Mouse (Mus musculus) brown adipose tissue, adult 24 weeks (tissue): ENCODE data around the gene 2810006K23Rik. TPM values are rescaled to one million over a fixed set of nuclear protein-coding genes. Genes with fewer than 3 reads are reported as not detected.
A peak's percentile ranks its signal among the peaks of the same experiment; 100 is the strongest.
"Not testable (repeated sequence)": the region's sequence is repeated elsewhere in the genome, so short reads cannot be mapped to it uniquely, and the experiment has no call there.

ENCODE experiments used
- H3K27ac ChIP-seq: fragments of 200-500 bp; replicated peaks from 2 replicates; pipeline ENCODE4 v1.5.1; 2012; ENCODE audit warnings: low read depth, mild to moderate bottlenecking, low read length
- H3K4me1 ChIP-seq: fragments of 200-500 bp; 2 replicates; pipeline ENCODE4 v1.6.1; 2012; ENCODE audit warnings: low read length, mixed read lengths; ENCODE audit not compliant: control insufficient read depth, insufficient read depth, insufficient read length
- H3K4me3 ChIP-seq: fragments of 200-500 bp; 2 replicates; pipeline ENCODE4 v1.5.1; 2012; ENCODE audit warnings: low read depth, mild to moderate bottlenecking, low read length, moderate library complexity; ENCODE audit not compliant: insufficient read depth
- polyA plus RNA-seq: library from polyadenylated mRNA; stranded (reverse); fragments of >200 nt; gene quantifications from 2 replicates; pipeline ENCODE4 v1.2.4, GENCODE M21; 2012; ENCODE audit not compliant: missing spikeins, insufficient read depth, insufficient read length

2810006K23Rik gene
- polyA plus RNA-seq, 1 experiment: 19.3 TPM

GRCm38 (mm10) chr5:124354574-124355424, 26.9 kb downstream of the 2810006K23Rik start:
- no peak overlapping the region for H3K27ac ChIP-seq
- H3K4me3 ChIP-seq: peak overlapping the region; percentile 81
- H3K4me1 ChIP-seq: peaks cover 10% of the 10 kb centered on the region

GRCm38 (mm10) chr5:124355425-124355959, 27.6 kb downstream of the 2810006K23Rik start:
- Histone ChIP-seq H3K4me3 (no peak overlapping the region; the same call in 1 of the 2 replicates), H3K27ac (no peak overlapping the region), H3K4me1 (peaks cover 10% of the 10 kb centered on the region)

- Histone ChIP-seq H3K4me3 (no peak overlapping the region), H3K27ac (no peak overlapping the region), H3K4me1 (peaks cover 4% of the 10 kb centered on the region)
Measured at GRCm38 (mm10) chr5:124356695-124357094, 28.8 kb downstream of the 2810006K23Rik start.

GRCm38 (mm10) chr5:124359641-124360040, 31.8 kb downstream of the 2810006K23Rik start:
- no peaks in the 10 kb centered on the region for H3K4me1 ChIP-seq

GRCm38 (mm10) chr5:124362982-124363381, 35.1 kb downstream of the 2810006K23Rik start, which contains the start of gene Cdk2ap1:
TSS of gene Cdk2ap1 (minus strand) at chr5:124363082.
- not testable (repeated sequence) for H3K4me3 ChIP-seq, H3K4me1 ChIP-seq, H3K27ac ChIP-seq

More at GRCm38 (mm10) chr5:124359641-124360040, 31.8 kb downstream of the 2810006K23Rik start:
- H3K27ac ChIP-seq: no peak overlapping the region
- no peak overlapping the region for H3K4me3 ChIP-seq

GRCm38 (mm10) chr5:124364173-124364918, 36.5 kb downstream of the 2810006K23Rik start:
- H3K4me1 ChIP-seq: no peaks in the 10 kb centered on the region
- no peak overlapping the region for H3K27ac ChIP-seq

GRCm38 (mm10) chr5:124365754-124366153, 37.9 kb downstream of the 2810006K23Rik start:
- Histone ChIP-seq H3K4me1 (no peaks in the 10 kb centered on the region), H3K4me3 (no peak overlapping the region), H3K27ac (no peak overlapping the region)

More at GRCm38 (mm10) chr5:124364173-124364918, 36.5 kb downstream of the 2810006K23Rik start:
- H3K4me3 ChIP-seq: no peak overlapping the region

- Histone ChIP-seq H3K27ac (no peak overlapping the region), H3K4me1 (no peaks in the 10 kb centered on the region), H3K4me3 (no peak overlapping the region)
Measured at GRCm38 (mm10) chr5:124366721-124367120, 38.8 kb downstream of the 2810006K23Rik start.

- Histone ChIP-seq H3K27ac (no peak overlapping the region), H3K4me3 (no peak overlapping the region), H3K4me1 (no peaks in the 10 kb centered on the region)
Measured at GRCm38 (mm10) chr5:124374298-124374697, 46.4 kb downstream of the 2810006K23Rik start.

- Histone ChIP-seq H3K4me1 (no peaks in the 10 kb centered on the region), H3K4me3 (no peak overlapping the region), H3K27ac (no peak overlapping the region)
Measured at GRCm38 (mm10) chr5:124376401-124376800, 48.5 kb downstream of the 2810006K23Rik start.

- Histone ChIP-seq H3K4me1 (no peaks in the 10 kb centered on the region), H3K27ac (no peak overlapping the region), H3K4me3 (no peak overlapping the region)
Measured at GRCm38 (mm10) chr5:124377149-124377548, 49.3 kb downstream of the 2810006K23Rik start.

- H3K27ac ChIP-seq: no peak overlapping the region
- H3K4me3 ChIP-seq: no peak overlapping the region
- H3K4me1 ChIP-seq: no peaks in the 10 kb centered on the region
Measured at GRCm38 (mm10) chr5:124380121-124380520, 52.2 kb downstream of the 2810006K23Rik start.

- Histone ChIP-seq H3K4me3 (no peak overlapping the region), H3K27ac (no peak overlapping the region), H3K4me1 (no peaks in the 10 kb centered on the region)
Measured at GRCm38 (mm10) chr5:124387932-124388331, 60.0 kb downstream of the 2810006K23Rik start.
